Mouse (Mus musculus): ENCODE measurements around the gene Cox6b1. TPM values are rescaled to one million over a fixed set of nuclear protein-coding genes. Genes with fewer than 3 reads are reported as not detected.

The Cox6b1 gene
- polyA plus RNA-seq, 1 experiment from 2014 or later, result 1,141 TPM

- Histone ChIP-seq H3K9me3 (replicated peaks; ENCODE audit: control insufficient read depth, low read length) (no peaks in the 10 kb centered on the region), H3K4me1 (ENCODE audit: control insufficient read depth, insufficient read depth, low read length) (no peaks in the 10 kb centered on the region), H3K36me3 (ENCODE audit: control insufficient read depth, insufficient read depth, low read length) (no peaks in the 10 kb centered on the region), H3K27me3 (replicated peaks; ENCODE audit: control insufficient read depth, insufficient read depth, low read length) (no peaks in the 10 kb centered on the region), H3K4me2 (ENCODE audit: low read length) (peak overlapping the region; percentile 42), H3K9ac (ENCODE audit: low read length) (peak overlapping the region; percentile 30; the same call in 1 of the 2 replicates), H3K4me3 (ENCODE audit: low read depth, low read length) (peak overlapping the region; percentile 13; the same call in 1 of the 2 replicates), H3K27ac (ENCODE audit: low read depth, low read length) (peak overlapping the region; percentile 49; the same call in 1 of the 2 replicates)
- DNase-seq (ENCODE audit: low spot score), result peak; percentile 99
- peak; percentile 98 for ATAC-seq
- WGBS, result under 1% methylated on average over 16 of the region's 16 CpGs
These were observed 26.0 kb downstream of the Cox6b1 start for GRCm38 (mm10) chr7:30599933-30600353.

GRCm38 (mm10) chr7:30598786-30599185 is 27.2 kb downstream of the Cox6b1 start, which contains the start of gene Zbtb32:
Zbtb32 (minus strand) TSS chr7:30598909.
- Histone ChIP-seq H3K4me3 (ENCODE audit: low read depth, low read length) (peak within 1 kb of the TSS; percentile 13; the same call in 1 of the 2 replicates), H3K36me3 (ENCODE audit: control insufficient read depth, insufficient read depth, low read length) (no peaks in the 10 kb centered on the region), H3K9ac (ENCODE audit: low read length) (no peak within 1 kb of the TSS), H3K27me3 (replicated peaks; ENCODE audit: control insufficient read depth, insufficient read depth, low read length) (no peaks in the 10 kb centered on the region), H3K27ac (ENCODE audit: low read depth, low read length) (no peak within 1 kb of the TSS; the same call in 1 of the 2 replicates), H3K4me1 (ENCODE audit: control insufficient read depth, insufficient read depth, low read length) (no peaks in the 10 kb centered on the region), H3K9me3 (replicated peaks; ENCODE audit: control insufficient read depth, low read length) (no peaks in the 10 kb centered on the region), H3K4me2 (ENCODE audit: low read length) (peak within 1 kb of the TSS; percentile 42)
- ATAC-seq (no peak), DNase-seq (ENCODE audit: low spot score) (no peak)
- WGBS, result 91% methylated on average over 12 of the region's 12 CpGs

DNA sequence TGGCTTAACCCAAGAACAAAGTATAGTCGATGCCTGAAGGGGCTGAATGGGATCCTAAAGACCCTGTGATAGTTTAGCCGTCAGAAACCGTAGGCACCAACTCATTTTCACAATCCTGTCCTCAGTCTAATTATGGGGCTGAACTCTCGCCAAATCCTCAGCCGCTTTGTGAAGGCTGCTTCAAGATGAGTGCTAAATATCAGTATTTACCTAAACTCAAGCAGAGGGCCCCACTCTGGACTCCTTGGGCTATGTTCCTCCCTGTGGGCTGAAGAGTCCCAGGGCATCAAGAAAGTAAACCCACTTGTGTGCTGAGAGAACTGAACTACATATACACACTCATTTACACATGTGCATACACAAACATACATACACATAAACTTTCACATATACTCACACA is 29.1 kb downstream of the Cox6b1 start:
- H3K4me2 ChIP-seq (ENCODE audit: low read length), result no peak overlapping the region
- H3K4me3 ChIP-seq (ENCODE audit: low read depth, low read length), result no peak overlapping the region
- H3K4me1 ChIP-seq (ENCODE audit: control insufficient read depth, insufficient read depth, low read length), result no peaks in the 10 kb centered on the region
- no peaks in the 10 kb centered on the region for H3K36me3 ChIP-seq (ENCODE audit: control insufficient read depth, insufficient read depth, low read length)
- H3K9me3 ChIP-seq (replicated peaks; ENCODE audit: control insufficient read depth, low read length), result no peaks in the 10 kb centered on the region
- no peak for DNase-seq (ENCODE audit: low spot score)
- no peak overlapping the region for H3K9ac ChIP-seq (ENCODE audit: low read length)
- no peak for ATAC-seq
- 41% methylated on average over 5 of the region's 5 CpGs for WGBS
- H3K27me3 ChIP-seq (replicated peaks; ENCODE audit: control insufficient read depth, insufficient read depth, low read length), result no peaks in the 10 kb centered on the region
- H3K27ac ChIP-seq (ENCODE audit: low read depth, low read length), result no peak overlapping the region

- no peaks in the 10 kb centered on the region for H3K36me3 ChIP-seq (ENCODE audit: control insufficient read depth, insufficient read depth, low read length)
- no peaks in the 10 kb centered on the region for H3K9me3 ChIP-seq (replicated peaks; ENCODE audit: control insufficient read depth, low read length)
- DNase-seq (ENCODE audit: low spot score), result no peak
- no peak overlapping the region for H3K4me2 ChIP-seq (ENCODE audit: low read length)
- H3K4me1 ChIP-seq (ENCODE audit: control insufficient read depth, insufficient read depth, low read length), result no peaks in the 10 kb centered on the region
- H3K27ac ChIP-seq (ENCODE audit: low read depth, low read length), result no peak overlapping the region
- no peaks in the 10 kb centered on the region for H3K27me3 ChIP-seq (replicated peaks; ENCODE audit: control insufficient read depth, insufficient read depth, low read length)
- WGBS, result 82% methylated on average over 5 of the region's 5 CpGs
- H3K4me3 ChIP-seq (ENCODE audit: low read depth, low read length), result no peak overlapping the region
- H3K9ac ChIP-seq (ENCODE audit: low read length), result no peak overlapping the region
- no peak for ATAC-seq
These were observed 29.9 kb downstream of the Cox6b1 start for GRCm38 (mm10) chr7:30596093-30596492.

- Histone ChIP-seq H3K36me3 (ENCODE audit: control insufficient read depth, insufficient read depth, low read length) (no peaks in the 10 kb centered on the region), H3K27ac (ENCODE audit: low read depth, low read length) (no peak overlapping the region), H3K4me3 (ENCODE audit: low read depth, low read length) (no peak overlapping the region), H3K27me3 (replicated peaks; ENCODE audit: control insufficient read depth, insufficient read depth, low read length) (no peaks in the 10 kb centered on the region), H3K4me2 (ENCODE audit: low read length) (no peak overlapping the region), H3K9me3 (replicated peaks; ENCODE audit: control insufficient read depth, low read length) (no peaks in the 10 kb centered on the region), H3K9ac (ENCODE audit: low read length) (no peak overlapping the region), H3K4me1 (ENCODE audit: control insufficient read depth, insufficient read depth, low read length) (no peaks in the 10 kb centered on the region)
- no peak for DNase-seq (ENCODE audit: low spot score)
- ATAC-seq, result no peak
- 67% methylated on average over 4 of the region's 4 CpGs for WGBS
These were observed 31.4 kb downstream of the Cox6b1 start for GRCm38 (mm10) chr7:30594510-30595024.

- Histone ChIP-seq H3K4me2 (ENCODE audit: low read length) (no peak overlapping the region), H3K27ac (ENCODE audit: low read depth, low read length) (no peak overlapping the region), H3K27me3 (replicated peaks; ENCODE audit: control insufficient read depth, insufficient read depth, low read length) (no peaks in the 10 kb centered on the region), H3K9ac (ENCODE audit: low read length) (no peak overlapping the region), H3K4me3 (ENCODE audit: low read depth, low read length) (no peak overlapping the region), H3K4me1 (ENCODE audit: control insufficient read depth, insufficient read depth, low read length) (no peaks in the 10 kb centered on the region), H3K9me3 (replicated peaks; ENCODE audit: control insufficient read depth, low read length) (no peaks in the 10 kb centered on the region), H3K36me3 (ENCODE audit: control insufficient read depth, insufficient read depth, low read length) (no peaks in the 10 kb centered on the region)
- ATAC-seq (no peak), DNase-seq (ENCODE audit: low spot score) (no peak)
- 75% methylated on average over 10 of the region's 10 CpGs for WGBS
These were observed 32.1 kb downstream of the Cox6b1 start for GRCm38 (mm10) chr7:30593579-30594509.

DNA sequence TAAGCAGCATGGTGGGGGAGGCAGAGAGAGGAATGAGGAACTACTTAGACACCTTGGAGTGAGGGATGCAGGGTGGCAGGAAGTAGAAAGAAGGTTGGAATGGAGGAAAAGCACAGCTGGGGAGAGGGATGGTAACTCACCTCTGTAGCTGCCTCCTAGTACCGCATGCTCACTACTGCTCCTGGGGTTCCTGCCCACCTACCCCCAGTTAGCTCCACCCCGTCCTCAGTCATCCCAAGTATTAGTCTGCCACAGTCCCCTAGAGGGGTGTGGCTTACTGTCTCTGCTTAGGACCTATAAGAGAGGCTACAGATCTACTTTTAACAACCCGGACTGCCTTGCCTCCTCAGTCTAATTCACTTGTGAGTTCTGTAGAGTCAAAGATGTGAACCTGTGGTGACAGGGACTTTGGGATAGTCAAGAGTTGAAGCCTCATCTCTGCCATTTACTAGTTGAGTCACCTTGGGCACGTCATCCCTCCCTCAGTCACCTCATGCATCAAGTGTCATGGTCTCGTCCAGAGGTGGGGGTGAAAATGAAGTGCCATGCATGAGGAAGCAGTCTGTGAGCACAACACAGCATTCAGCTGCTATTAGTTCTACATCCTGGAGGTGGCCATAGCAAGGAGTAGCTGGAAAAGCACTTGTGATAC is 33.1 kb downstream of the Cox6b1 start:
- no peak overlapping the region for H3K4me2 ChIP-seq (ENCODE audit: low read length)
- no peaks in the 10 kb centered on the region for H3K4me1 ChIP-seq (ENCODE audit: control insufficient read depth, insufficient read depth, low read length)
- H3K4me3 ChIP-seq (ENCODE audit: low read depth, low read length), result no peak overlapping the region
- no peaks in the 10 kb centered on the region for H3K9me3 ChIP-seq (replicated peaks; ENCODE audit: control insufficient read depth, low read length)
- no peak for ATAC-seq
- 58% methylated on average over 5 of the region's 5 CpGs for WGBS
- H3K27ac ChIP-seq (ENCODE audit: low read depth, low read length), result no peak overlapping the region
- no peak overlapping the region for H3K9ac ChIP-seq (ENCODE audit: low read length)
- no peaks in the 10 kb centered on the region for H3K36me3 ChIP-seq (ENCODE audit: control insufficient read depth, insufficient read depth, low read length)
- no peak for DNase-seq (ENCODE audit: low spot score)
- H3K27me3 ChIP-seq (replicated peaks; ENCODE audit: control insufficient read depth, insufficient read depth, low read length), result no peaks in the 10 kb centered on the region

DNA sequence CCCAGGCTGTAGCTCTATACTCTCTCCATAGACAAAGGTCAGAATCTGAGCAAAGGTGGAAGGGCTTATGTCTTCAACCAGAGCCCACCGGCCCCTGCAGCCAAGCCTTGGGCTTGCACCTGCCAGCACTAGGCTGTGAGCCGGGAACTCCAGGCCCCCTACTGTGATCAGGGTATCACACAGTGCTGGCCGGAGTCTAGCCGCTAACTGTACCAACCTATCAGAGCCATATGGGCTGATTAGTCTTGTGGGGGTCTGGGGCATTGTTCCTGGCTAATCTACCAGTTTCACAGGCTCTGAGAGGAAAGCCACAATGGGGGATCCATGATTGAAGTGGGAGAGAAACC is 34.4 kb downstream of the Cox6b1 start:
- Histone ChIP-seq H3K9ac (ENCODE audit: low read length) (peak overlapping the region; percentile 29; the same call in 1 of the 2 replicates), H3K4me3 (ENCODE audit: low read depth, low read length) (no peak overlapping the region)
- 14% methylated on average over 4 of the region's 4 CpGs for WGBS

More for the DNA sequence above, 34.4 kb downstream of the Cox6b1 start:
- no peak for DNase-seq (ENCODE audit: low spot score)
- Histone ChIP-seq H3K4me1 (ENCODE audit: control insufficient read depth, insufficient read depth, low read length) (peaks cover 7% of the 10 kb centered on the region), H3K27ac (ENCODE audit: low read depth, low read length) (no peak overlapping the region), H3K36me3 (ENCODE audit: control insufficient read depth, insufficient read depth, low read length) (peaks cover 5% of the 10 kb centered on the region), H3K9me3 (replicated peaks; ENCODE audit: control insufficient read depth, low read length) (no peaks in the 10 kb centered on the region), H3K27me3 (replicated peaks; ENCODE audit: control insufficient read depth, insufficient read depth, low read length) (no peaks in the 10 kb centered on the region), H3K4me2 (ENCODE audit: low read length) (no peak overlapping the region)
- no peak for ATAC-seq

Data from forebrain, embryonic 14.5 days (tissue).